Mouse (Mus musculus): Measurements from ENCODE around the gene Porcn.

- no peak for TF ChIP-seq CTCF (IDR thresholded peaks at IDR 0.05; ENCODE audit: low read depth, low read length)
- no peak for TF ChIP-seq GATA1 (IDR thresholded peaks at IDR 0.05; ENCODE audit: borderline replicate concordance, low read length)
Observed at GRCm38 (mm10) chrX:8206015-8206693, at the start of gene Porcn.

Measured in G1E (cell line).